Mouse (Mus musculus) fat pad, adult 2 months (tissue): ENCODE measurements around the gene Gm16867.
"Not testable (repeated sequence)": the region's sequence is repeated elsewhere in the genome, so short reads cannot be mapped to it uniquely, and the experiment has no call there.

Experiments used
- DNase-seq: peaks from one replicate; pipeline ENCODE4 v3.0.0-alpha.2; 2011; ENCODE audit warnings: low read depth, low spot score; ENCODE audit errors: extremely low read depth

Gm16867 gene

GRCm38 (mm10) chr14:69503174-69503573 is at the start of gene Gm16867:
Gene Gm16867, minus strand, starts transcription at chr14:69503362.
- DNase-seq: not testable (repeated sequence)

DNA sequence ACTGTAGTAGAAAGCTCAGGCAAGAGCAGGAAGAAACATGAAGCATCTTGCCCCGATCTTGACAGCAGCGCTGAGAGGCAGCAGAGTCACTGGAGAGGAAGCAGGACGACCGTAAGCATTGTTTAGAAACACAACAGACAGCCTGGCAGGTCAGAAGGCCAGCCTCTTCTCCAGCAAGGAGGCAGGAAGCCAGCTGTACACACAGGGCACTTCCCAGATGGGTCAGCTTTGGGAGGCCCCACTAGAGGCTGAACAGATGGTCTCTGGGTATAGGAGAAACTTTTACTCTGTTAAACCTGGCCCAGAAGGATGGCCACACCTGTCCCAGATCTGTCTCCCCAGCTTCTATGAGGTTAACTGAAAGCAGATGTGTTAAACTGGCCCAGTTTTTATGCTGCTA is 44.1 kb upstream of the Gm16867 start:
- DNase-seq: not testable (repeated sequence)

GRCm38 (mm10) chr14:69545052-69545451 is 41.9 kb upstream of the Gm16867 start:
- DNase-seq: not testable (repeated sequence)

DNA sequence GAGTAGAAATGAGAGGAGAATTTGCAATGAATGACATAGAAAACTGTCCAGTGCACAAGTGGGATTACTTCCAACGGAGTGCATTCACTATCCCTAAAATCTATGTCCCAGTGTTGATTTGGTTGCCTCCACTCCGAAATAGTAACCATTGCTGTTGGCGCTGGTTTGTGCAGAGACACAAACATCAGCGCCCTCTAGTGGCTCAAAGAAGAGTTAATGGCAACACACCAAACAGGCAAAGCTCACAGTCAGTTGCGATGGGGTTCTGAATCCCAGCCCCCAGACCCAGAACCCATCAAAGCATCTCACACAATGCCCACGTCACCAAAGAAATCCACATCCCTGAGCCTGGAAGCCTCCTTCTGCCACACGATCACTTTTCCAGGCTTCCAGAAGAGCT is 40.9 kb upstream of the Gm16867 start:
- not testable (repeated sequence) for DNase-seq

GRCm38 (mm10) chr14:69542695-69543094 is 39.5 kb upstream of the Gm16867 start:
- DNase-seq: not testable (repeated sequence)

DNA sequence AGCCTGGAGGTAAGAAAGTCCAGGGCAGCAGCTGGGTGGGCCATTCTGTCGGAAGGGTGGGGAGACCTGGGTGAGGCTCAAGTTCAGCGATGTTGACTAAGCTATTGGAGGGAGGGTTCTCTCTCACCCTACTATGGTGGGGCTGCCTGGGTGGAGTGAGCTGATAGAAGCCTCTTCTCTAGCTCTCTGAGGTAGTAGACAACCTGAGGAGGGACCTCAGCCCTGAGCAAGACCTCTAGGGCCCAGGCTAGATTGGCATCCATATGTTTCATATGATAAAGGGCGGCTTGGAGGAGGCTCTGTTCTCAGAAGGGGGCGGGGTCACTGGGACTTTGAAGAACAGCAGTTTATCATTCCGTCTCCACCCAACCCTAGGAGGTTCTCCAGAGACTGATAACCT is 37.0 kb upstream of the Gm16867 start:
- DNase-seq: not testable (repeated sequence)

DNA sequence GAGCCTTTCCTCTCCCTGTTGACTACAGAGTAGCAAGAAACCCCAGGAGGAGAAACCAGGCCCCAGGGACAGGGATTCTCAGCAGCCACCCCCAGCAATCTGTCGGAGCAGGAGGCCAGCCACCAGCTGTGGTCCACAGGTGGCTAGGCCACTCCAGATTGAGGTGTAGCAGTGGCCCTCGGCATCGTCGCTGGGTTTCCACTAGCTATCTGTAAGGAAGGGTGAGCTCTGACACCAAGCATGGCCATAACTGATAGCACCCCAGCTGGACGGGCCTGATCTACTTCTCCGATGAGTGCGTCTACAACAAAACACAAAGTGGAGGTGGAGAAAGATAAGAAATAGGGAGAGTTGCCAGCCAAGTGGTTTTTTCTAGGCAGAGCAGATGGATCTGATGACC is 33.4 kb upstream of the Gm16867 start:
- not testable (repeated sequence) for DNase-seq

DNA sequence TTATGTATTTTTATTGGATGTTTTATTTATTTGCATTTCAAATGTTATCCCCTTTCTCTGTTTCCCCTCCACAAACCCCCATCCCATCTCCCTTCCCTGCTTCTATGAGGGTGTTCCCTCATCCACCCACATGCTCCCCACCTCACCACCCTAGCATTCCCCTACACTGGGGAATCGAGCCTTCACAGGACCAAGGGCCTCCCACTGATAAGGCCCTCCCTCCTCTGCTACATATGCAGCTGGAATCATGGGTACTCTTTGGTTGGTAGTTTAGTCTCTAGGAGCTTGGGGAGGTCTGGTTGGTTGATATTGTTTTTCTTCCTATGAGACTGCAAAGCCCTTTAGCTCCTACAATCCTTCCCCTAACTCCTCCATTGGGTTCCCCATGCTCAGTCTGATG is 23.0 kb upstream of the Gm16867 start:
- not testable (repeated sequence) for DNase-seq

DNA sequence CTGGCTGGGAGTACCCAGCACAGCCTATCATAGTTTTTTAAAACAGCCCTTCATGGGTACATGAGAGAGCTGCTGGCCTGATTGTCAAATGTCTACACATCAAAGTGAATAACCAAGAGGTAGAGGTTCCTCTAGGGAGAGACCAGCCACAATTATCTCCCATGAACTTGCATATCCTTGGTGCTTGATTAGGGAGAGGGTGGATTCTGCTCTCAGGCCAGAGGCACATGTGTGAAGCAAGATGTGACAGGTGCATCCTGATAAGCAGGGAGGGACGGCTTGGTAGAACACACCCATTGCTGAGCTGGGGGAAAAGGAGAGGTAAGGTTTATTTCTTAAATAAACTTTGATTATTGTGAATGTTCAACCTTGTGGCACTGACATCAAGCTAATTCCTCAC is 19.8 kb upstream of the Gm16867 start:
- DNase-seq: not testable (repeated sequence)

DNA sequence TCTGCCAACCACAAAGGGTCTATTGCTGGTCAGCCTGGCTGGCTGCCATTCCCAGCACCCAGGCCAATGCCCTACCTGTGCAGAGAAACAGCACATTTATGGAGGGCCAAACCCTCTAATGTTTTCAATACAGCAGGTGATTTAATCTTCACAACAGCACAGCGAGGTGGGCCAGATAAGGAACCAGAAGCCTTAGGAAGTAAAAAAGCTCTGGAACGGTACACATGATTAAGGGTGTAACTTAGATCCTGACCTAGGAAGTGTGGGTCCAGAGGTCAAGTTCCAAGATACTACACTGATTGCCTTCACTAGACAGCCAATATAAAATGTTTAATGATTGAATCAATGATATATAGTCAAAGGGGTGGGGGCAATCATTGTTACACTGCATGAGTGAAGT is 17.6 kb upstream of the Gm16867 start:
- DNase-seq: not testable (repeated sequence)

DNA sequence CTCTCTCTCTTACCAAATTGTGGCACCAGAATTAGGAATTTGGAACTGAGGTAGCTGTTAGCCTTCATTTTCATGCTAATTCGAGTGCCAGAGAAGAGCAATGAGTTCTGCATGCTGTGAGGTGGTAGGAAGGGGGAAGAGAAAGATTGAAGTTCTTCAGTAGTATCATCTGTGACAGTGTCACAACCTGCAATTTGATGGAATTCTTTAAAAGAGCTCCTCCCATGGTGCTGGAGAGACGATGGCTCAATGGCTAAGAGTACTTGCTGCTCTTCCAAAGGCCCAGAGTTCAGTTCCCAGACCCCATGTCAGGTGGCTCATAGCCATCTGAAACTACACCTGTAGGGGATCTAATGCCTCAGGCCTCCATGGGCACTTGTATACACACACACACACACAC is 9.3 kb upstream of the Gm16867 start, which contains the start of gene Gm27179:
TSS of gene Gm27179 (minus strand) at position 101 of the 400 bp plus-strand sequence.
- not testable (repeated sequence) for DNase-seq

DNA sequence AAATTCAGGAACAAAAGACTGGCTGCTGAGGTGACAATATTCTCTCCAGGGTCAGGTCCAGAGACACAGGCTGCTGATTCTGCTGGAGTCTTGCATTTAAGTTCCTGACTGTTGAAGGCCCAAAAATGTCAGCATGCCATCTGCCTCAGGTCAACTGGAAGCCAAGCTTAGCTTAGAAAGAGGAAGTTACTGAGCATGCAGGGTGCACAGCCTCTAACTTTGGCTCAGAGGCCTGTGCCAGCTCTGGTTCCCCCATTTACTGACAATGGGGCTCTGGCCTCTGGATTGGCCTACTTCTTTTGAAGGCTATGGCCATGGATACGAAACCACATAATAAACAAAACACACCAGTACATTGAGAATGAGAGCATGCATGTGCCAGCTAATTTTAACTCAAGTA is 3.8 kb upstream of the Gm16867 start:
- not testable (repeated sequence) for DNase-seq

GRCm38 (mm10) chr14:69502440-69503150 is 567 bp downstream of the Gm16867 start:
- DNase-seq: not testable (repeated sequence)

- not testable (repeated sequence) for DNase-seq
These were observed 6.9 kb downstream of the Gm16867 start for GRCm38 (mm10) chr14:69496259-69496658.

DNA sequence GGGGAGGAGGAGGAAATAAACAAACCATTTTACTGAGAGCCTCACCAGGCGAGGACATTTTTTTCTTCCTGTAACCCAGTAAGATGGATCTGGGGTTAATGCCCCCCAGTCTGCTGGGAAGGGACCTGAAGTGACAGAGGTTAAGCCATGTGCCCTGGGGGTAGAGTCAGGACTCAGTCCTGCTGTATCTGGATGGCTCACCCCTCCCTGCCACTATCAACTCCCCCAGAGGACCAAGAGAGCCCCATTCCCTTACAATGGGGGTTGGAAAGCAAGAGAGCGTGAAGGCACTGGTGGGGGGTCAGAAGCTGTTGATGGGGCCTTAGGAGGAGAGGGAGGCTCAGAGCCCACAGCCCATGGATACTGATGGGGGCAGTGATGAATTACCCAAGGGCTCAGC is 8.2 kb downstream of the Gm16867 start:
- not testable (repeated sequence) for DNase-seq

DNA sequence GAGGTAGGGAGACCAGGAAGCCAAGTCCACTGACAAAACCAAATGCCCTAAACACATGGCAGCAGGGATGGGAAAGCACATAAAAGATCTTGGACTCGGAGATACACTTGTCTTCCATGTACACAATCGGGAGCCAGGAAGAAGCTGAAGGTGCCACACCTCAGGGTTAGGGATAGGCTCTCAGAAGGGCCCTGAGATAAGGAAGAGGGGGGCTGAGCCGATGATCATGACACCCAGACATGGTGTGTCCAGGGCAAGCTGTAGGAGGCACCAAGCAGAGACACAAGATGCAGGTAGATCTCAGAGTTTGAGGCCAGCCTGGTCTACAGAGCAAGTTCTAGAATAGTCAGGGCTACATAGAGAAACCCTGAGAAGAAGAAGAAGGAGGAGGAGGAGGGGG is 8.6 kb downstream of the Gm16867 start:
- not testable (repeated sequence) for DNase-seq

DNA sequence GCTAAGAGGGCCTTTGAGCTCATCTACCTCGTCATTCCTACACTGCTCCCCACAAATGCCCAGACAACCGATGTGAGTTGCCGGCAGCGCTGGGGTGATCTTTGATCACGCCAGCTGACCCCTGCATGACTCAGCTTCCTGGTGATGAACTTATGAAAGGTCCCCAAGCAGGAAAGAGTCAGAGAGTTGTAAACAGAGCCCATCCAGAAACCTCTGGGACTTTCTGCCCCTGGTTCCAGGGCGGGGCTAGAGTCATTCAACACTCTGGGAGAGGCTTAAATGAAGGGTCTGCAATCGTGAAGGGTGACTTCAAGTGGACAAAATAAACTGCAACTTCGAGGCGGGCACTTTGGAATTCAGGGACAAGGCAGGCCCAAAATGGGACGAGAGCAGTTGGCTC is 15.2 kb downstream of the Gm16867 start:
- not testable (repeated sequence) for DNase-seq

DNA sequence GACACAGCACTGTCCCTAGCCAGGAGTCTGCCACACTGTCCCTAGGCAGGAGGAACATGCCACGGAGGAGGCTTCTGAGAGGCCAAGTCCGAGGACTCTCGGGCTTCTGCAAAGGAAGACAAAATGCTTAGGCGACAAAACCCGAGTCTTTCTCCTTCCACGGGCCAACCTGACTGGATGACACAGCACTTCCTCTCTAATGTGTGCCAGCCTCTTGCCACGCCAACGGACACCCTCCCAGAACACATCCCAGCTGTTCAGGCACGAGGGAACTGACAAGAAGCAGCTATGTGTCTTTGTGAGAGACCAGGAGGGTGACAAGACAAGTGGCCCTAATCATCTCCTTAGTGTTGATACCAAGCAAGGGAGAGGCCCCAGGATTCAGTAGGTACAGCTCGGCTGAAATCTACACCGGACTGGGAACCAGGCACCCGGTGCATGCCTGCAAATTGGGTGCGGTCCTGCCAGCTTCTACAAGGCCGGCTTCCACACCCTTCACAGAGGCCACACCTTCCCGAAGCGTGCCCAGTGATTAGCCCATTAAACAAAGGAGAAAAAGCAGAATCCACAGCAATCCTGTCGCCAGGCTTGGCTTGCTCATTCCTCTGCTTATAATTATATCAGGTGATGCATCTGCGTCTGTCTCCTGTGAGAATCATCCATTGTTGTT is 17.6 kb downstream of the Gm16867 start:
- not testable (repeated sequence) for DNase-seq

DNA sequence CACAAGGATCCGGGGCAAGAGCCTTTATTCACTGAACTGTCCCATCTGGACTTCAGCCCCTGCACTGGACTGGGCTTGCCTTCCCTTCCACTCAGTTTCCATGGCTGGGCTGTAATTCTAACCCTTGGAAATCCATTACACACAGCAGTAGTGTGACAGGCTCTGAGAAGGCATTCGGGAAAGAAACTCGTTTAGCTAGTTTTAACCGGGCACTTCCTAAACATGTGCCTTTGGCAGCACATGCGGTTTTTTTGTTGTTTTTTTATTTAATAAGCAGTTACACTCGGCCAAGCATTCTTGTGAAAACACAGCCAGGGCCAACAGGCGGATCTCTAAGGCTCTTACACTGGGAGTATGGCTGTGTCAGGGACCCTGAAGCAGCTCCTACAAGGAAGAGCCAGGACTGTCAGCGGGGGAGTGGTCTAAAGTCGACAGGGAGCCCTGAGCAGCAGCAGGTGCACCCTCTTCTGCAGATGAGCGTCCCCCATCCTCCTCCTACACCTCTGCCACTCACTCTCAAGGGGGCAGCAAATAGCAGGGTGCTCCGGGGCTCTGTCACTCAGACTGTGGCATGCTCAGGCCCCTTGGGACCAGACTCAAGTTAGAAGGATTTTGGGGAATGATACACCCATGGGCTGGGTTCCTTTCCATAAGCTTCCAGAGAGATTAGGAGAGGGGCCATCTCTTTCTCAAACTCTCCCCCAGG is 29.1 kb downstream of the Gm16867 start:
- not testable (repeated sequence) for DNase-seq

GRCm38 (mm10) chr14:69473322-69473721 is 29.8 kb downstream of the Gm16867 start:
- not testable (repeated sequence) for DNase-seq

- DNase-seq: not testable (repeated sequence)
These were observed 32.9 kb downstream of the Gm16867 start for GRCm38 (mm10) chr14:69470122-69470708.
